Mouse (Mus musculus) hindbrain, embryonic 15.5 days (tissue): ENCODE results near the gene Lemd1. TPM values are rescaled to one million over a fixed set of nuclear protein-coding genes. Genes with fewer than 3 reads are reported as not detected.

Experiments
- ATAC-seq: fragments of 200-750 bp; cut with Nextera tagmentation; 2 replicates; pipeline ENCODE4 v1.8.0; 2017; ENCODE audit warnings: low read depth, moderate number of reproducible peaks, moderate TSS enrichment; ENCODE audit not compliant: low FRiP score
- H3K27ac ChIP-seq: fragments of 300-500 bp; sonication (generic); replicated peaks from 2 replicates; pipeline ENCODE4 v1.5.1; 2015; ENCODE audit warnings: mild to moderate bottlenecking, inconsistent platforms
- H3K27me3 ChIP-seq: fragments of 300-500 bp; sonication (generic); 2 replicates; pipeline ENCODE4 v1.6.1; 2015; ENCODE audit warnings: control low read depth, inconsistent platforms
- H3K36me3 ChIP-seq: fragments of 300-500 bp; sonication (generic); 2 replicates; pipeline ENCODE4 v1.6.1; 2015; ENCODE audit warnings: control low read depth, inconsistent platforms
- H3K4me1 ChIP-seq: fragments of 300-500 bp; sonication (generic); replicated peaks from 2 replicates; pipeline ENCODE4 v1.6.1; 2015; ENCODE audit warnings: control low read depth, inconsistent platforms
- H3K4me2 ChIP-seq: fragments of 300-500 bp; sonication (generic); 2 replicates; pipeline ENCODE4 v1.6.1; 2015; ENCODE audit warnings: moderate library complexity, mild to moderate bottlenecking, inconsistent platforms
- H3K4me3 ChIP-seq: fragments of 300-500 bp; sonication (generic); 2 replicates; pipeline ENCODE4 v1.5.1; 2015; ENCODE audit warnings: mild to moderate bottlenecking, inconsistent platforms
- H3K9ac ChIP-seq: fragments of 300-500 bp; sonication (generic); 2 replicates; pipeline ENCODE4 v1.6.1; 2015; ENCODE audit warnings: inconsistent platforms
- H3K9me3 ChIP-seq: fragments of 300-500 bp; sonication (generic); 2 replicates; pipeline ENCODE4 v1.6.1; 2016; ENCODE audit warnings: control low read depth, inconsistent platforms
- WGBS: fragments of 180-500 bp; shearing (Covaris S2); methylation state at CpG from one replicate; pipeline ENCODE4 v1.1.7; 2015; 5-methylcytosine and 5-hydroxymethylcytosine counted together
- polyA plus RNA-seq: library from polyadenylated mRNA; unstranded; fragments of >200 nt; fragmentation: Nextera tagmentation; extraction: Ambion mirVana; gene quantifications from 2 replicates; pipeline ENCODE4 v1.2.1, GENCODE M21; 2015

Lemd1 gene
- polyA plus RNA-seq, 1 experiment from 2014 or later: 16.2 TPM

GRCm38 (mm10) chr1:132233566-132233965, 42.3 kb downstream of the Lemd1 start:
- no peak for ATAC-seq
- Histone ChIP-seq H3K4me2 (no peak overlapping the region), H3K4me1 (peaks cover 5% of the 10 kb centered on the region; the same call in 1 of the 2 replicates), H3K36me3 (no peaks in the 10 kb centered on the region), H3K9me3 (no peaks in the 10 kb centered on the region), H3K27me3 (no peaks in the 10 kb centered on the region), H3K4me3 (no peak overlapping the region), H3K27ac (no peak overlapping the region), H3K9ac (no peak overlapping the region)
- whole genome bisulfite sequencing: 28% methylated on average over 12 of the region's 12 CpGs

GRCm38 (mm10) chr1:132234757-132235273, 43.6 kb downstream of the Lemd1 start:
- Histone ChIP-seq H3K4me3 (no peak overlapping the region), H3K36me3 (no peaks in the 10 kb centered on the region), H3K9me3 (no peaks in the 10 kb centered on the region), H3K4me2 (no peak overlapping the region), H3K4me1 (peaks cover 5% of the 10 kb centered on the region; the same call in 1 of the 2 replicates), H3K27ac (no peak overlapping the region), H3K9ac (no peak overlapping the region), H3K27me3 (no peaks in the 10 kb centered on the region)
- ATAC-seq: no peak
- 67% methylated on average over 9 of the region's 9 CpGs for WGBS

GRCm38 (mm10) chr1:132237585-132238159, 46.4 kb downstream of the Lemd1 start:
- Histone ChIP-seq H3K4me3 (no peak overlapping the region), H3K9me3 (no peaks in the 10 kb centered on the region), H3K4me2 (no peak overlapping the region), H3K27ac (no peak overlapping the region), H3K9ac (no peak overlapping the region), H3K36me3 (no peaks in the 10 kb centered on the region), H3K27me3 (no peaks in the 10 kb centered on the region), H3K4me1 (no peaks in the 10 kb centered on the region)
- no peak for ATAC-seq
- 25% methylated on average over 6 of the region's 6 CpGs for whole genome bisulfite sequencing

GRCm38 (mm10) chr1:132245010-132245409, 53.8 kb downstream of the Lemd1 start:
- WGBS: 80% methylated on average over 5 of the region's 5 CpGs
- no peak for ATAC-seq

GRCm38 (mm10) chr1:132246137-132246536, 54.9 kb downstream of the Lemd1 start:
- ATAC-seq: no peak
- no peak overlapping the region for H3K4me3 ChIP-seq
- no peak overlapping the region for H3K9ac ChIP-seq
- no peaks in the 10 kb centered on the region for H3K27me3 ChIP-seq
- 59% methylated on average over 6 of the region's 6 CpGs for WGBS
- H3K4me2 ChIP-seq: no peak overlapping the region
- no peaks in the 10 kb centered on the region for H3K36me3 ChIP-seq
- H3K4me1 ChIP-seq: no peaks in the 10 kb centered on the region
- H3K9me3 ChIP-seq: no peaks in the 10 kb centered on the region
- no peak overlapping the region for H3K27ac ChIP-seq

More at GRCm38 (mm10) chr1:132245010-132245409, 53.8 kb downstream of the Lemd1 start:
- H3K4me1 ChIP-seq: no peaks in the 10 kb centered on the region
- H3K36me3 ChIP-seq: no peaks in the 10 kb centered on the region
- no peaks in the 10 kb centered on the region for H3K9me3 ChIP-seq
- H3K27ac ChIP-seq: no peak overlapping the region
- no peak overlapping the region for H3K4me3 ChIP-seq
- no peak overlapping the region for H3K4me2 ChIP-seq
- no peaks in the 10 kb centered on the region for H3K27me3 ChIP-seq
- no peak overlapping the region for H3K9ac ChIP-seq

GRCm38 (mm10) chr1:132246641-132247040, 55.4 kb downstream of the Lemd1 start:
- H3K36me3 ChIP-seq: no peaks in the 10 kb centered on the region
- no peak for ATAC-seq
- H3K9ac ChIP-seq: no peak overlapping the region
- no peak overlapping the region for H3K4me2 ChIP-seq
- H3K27me3 ChIP-seq: no peaks in the 10 kb centered on the region
- no peaks in the 10 kb centered on the region for H3K9me3 ChIP-seq
- no peak overlapping the region for H3K27ac ChIP-seq
- no peaks in the 10 kb centered on the region for H3K4me1 ChIP-seq
- 88% methylated on average over 4 of the region's 4 CpGs for WGBS
- no peak overlapping the region for H3K4me3 ChIP-seq

GRCm38 (mm10) chr1:132254467-132254866, 63.2 kb downstream of the Lemd1 start:
- H3K9me3 ChIP-seq: no peaks in the 10 kb centered on the region
- H3K4me3 ChIP-seq: no peak overlapping the region
- H3K27me3 ChIP-seq: no peaks in the 10 kb centered on the region
- H3K4me1 ChIP-seq: no peaks in the 10 kb centered on the region
- no peak overlapping the region for H3K9ac ChIP-seq
- WGBS: 90% methylated on average over 6 of the region's 6 CpGs
- H3K27ac ChIP-seq: no peak overlapping the region
- no peak for ATAC-seq
- no peaks in the 10 kb centered on the region for H3K36me3 ChIP-seq
- no peak overlapping the region for H3K4me2 ChIP-seq

- Histone ChIP-seq H3K9ac (no peak overlapping the region), H3K4me2 (no peak overlapping the region), H3K9me3 (no peaks in the 10 kb centered on the region), H3K4me1 (0 out of 2 replicates have a peak, but pooled peaks cover 4% of the 10 kb centered on the region), H3K27me3 (no peaks in the 10 kb centered on the region), H3K36me3 (no peaks in the 10 kb centered on the region), H3K27ac (no peak overlapping the region), H3K4me3 (no peak overlapping the region)
- 81% methylated on average over 1 of the region's 1 CpGs for WGBS
- ATAC-seq: no peak
Observed at GRCm38 (mm10) chr1:132260331-132260730, 69.1 kb downstream of the Lemd1 start.

- WGBS: 73% methylated on average over 5 of the region's 5 CpGs
- no peak for ATAC-seq
- no peak overlapping the region for H3K4me2 ChIP-seq
Observed at GRCm38 (mm10) chr1:132261058-132261457, 69.8 kb downstream of the Lemd1 start.

GRCm38 (mm10) chr1:132263618-132264017, 72.4 kb downstream of the Lemd1 start:
- Histone ChIP-seq H3K27me3 (no peaks in the 10 kb centered on the region), H3K4me1 (peaks cover 6% of the 10 kb centered on the region; the same call in 1 of the 2 replicates), H3K4me2 (no peak overlapping the region), H3K27ac (no peak overlapping the region), H3K36me3 (no peaks in the 10 kb centered on the region), H3K9ac (no peak overlapping the region), H3K9me3 (no peaks in the 10 kb centered on the region), H3K4me3 (no peak overlapping the region)
- WGBS: 69% methylated on average over 4 of the region's 4 CpGs
- no peak for ATAC-seq

More at GRCm38 (mm10) chr1:132261058-132261457, 69.8 kb downstream of the Lemd1 start:
- Histone ChIP-seq H3K27ac (no peak overlapping the region), H3K9me3 (no peaks in the 10 kb centered on the region), H3K9ac (no peak overlapping the region), H3K36me3 (no peaks in the 10 kb centered on the region), H3K4me3 (no peak overlapping the region), H3K27me3 (no peaks in the 10 kb centered on the region), H3K4me1 (0 out of 2 replicates have a peak, but pooled peaks cover 5% of the 10 kb centered on the region)

GRCm38 (mm10) chr1:132264577-132264976, 73.3 kb downstream of the Lemd1 start:
- Histone ChIP-seq H3K27me3 (no peaks in the 10 kb centered on the region), H3K9me3 (no peaks in the 10 kb centered on the region), H3K4me2 (no peak overlapping the region), H3K4me1 (peaks cover 12% of the 10 kb centered on the region), H3K27ac (no peak overlapping the region), H3K36me3 (no peaks in the 10 kb centered on the region), H3K9ac (no peak overlapping the region), H3K4me3 (no peak overlapping the region)
- ATAC-seq: no peak
- WGBS: 75% methylated on average over 7 of the region's 7 CpGs

- WGBS: 62% methylated on average over 8 of the region's 8 CpGs
- Histone ChIP-seq H3K4me1 (peaks cover 12% of the 10 kb centered on the region), H3K4me2 (no peak overlapping the region), H3K27me3 (no peaks in the 10 kb centered on the region), H3K27ac (no peak overlapping the region), H3K9me3 (no peaks in the 10 kb centered on the region), H3K4me3 (no peak overlapping the region), H3K9ac (no peak overlapping the region), H3K36me3 (no peaks in the 10 kb centered on the region)
- ATAC-seq: no peak
Observed at GRCm38 (mm10) chr1:132265211-132265859, 74.1 kb downstream of the Lemd1 start.
